Mouse (Mus musculus): ENCODE results near the gene Gm27021.

- no peak for TF ChIP-seq USF1 (IDR thresholded peaks at IDR 0.05; ENCODE audit: low read depth, low read length)
- TF ChIP-seq CTCF (IDR thresholded peaks at IDR 0.05 in 2 of 3, conservative IDR thresholded peaks at IDR 0.05 in 1 of 3; ENCODE audit: control insufficient read depth in 1 of 3, insufficient read depth in 1 of 3, low read depth in 2 of 3, low read length in 3 of 3, poor library complexity in 1 of 3, severe bottlenecking in 1 of 3): no peak
- TF ChIP-seq ETS1 (IDR thresholded peaks at IDR 0.05; ENCODE audit: low read depth, low read length): no peak
- TF ChIP-seq BHLHE40 (IDR thresholded peaks at IDR 0.05; ENCODE audit: borderline replicate concordance, low read depth, low read length): no peak
- TF ChIP-seq UBTF (IDR thresholded peaks at IDR 0.05; ENCODE audit: borderline replicate concordance, insufficient read depth, low read depth, low read length): no peak
- TF ChIP-seq TCF12 (IDR thresholded peaks at IDR 0.05; ENCODE audit: low read depth, low read length): no peak
- TF ChIP-seq POLR2A (IDR thresholded peaks at IDR 0.05; ENCODE audit: control insufficient read depth in 1 of 2, insufficient read depth in 1 of 2, low read depth in 1 of 2, low read length in 2 of 2, poor library complexity in 1 of 2): no peak
- TF ChIP-seq ZNF384 (IDR thresholded peaks at IDR 0.05; ENCODE audit: low read depth, low read length): no peak
- TF ChIP-seq NRF1 (IDR thresholded peaks at IDR 0.05; ENCODE audit: insufficient read depth, low read depth, low read length, poor library complexity, severe bottlenecking): no peak
- TF ChIP-seq NELFE (IDR thresholded peaks at IDR 0.05; ENCODE audit: low read depth, low read length): no peak
- TF ChIP-seq TAL1 (IDR thresholded peaks at IDR 0.05; ENCODE audit: low read length): no peak
- TF ChIP-seq USF2 (IDR thresholded peaks at IDR 0.05; ENCODE audit: borderline replicate concordance in 1 of 2, insufficient read depth in 1 of 2, low read depth in 1 of 2, low read length in 2 of 2): no peak
Observed at GRCm38 (mm10) chr8:120709176-120709575, 41.3 kb upstream of the Gm27021 start.

All from MEL (cell line).